ENCODE assay signal across 8 mouse cellular contexts in genomic region chr4:133671184-133671880, GRCm38 (mm10). TPM values are rescaled to one million over a fixed set of nuclear protein-coding genes. Genes with fewer than 3 reads are reported as not detected.
DNase-seq lines count a peak whose midpoint lies in the region; ATAC-seq and TF ChIP-seq lines count a peak whose summit lies in the region.

No protein-coding gene starts in this region.

- H3K4me1 ChIP-seq in embryonic facial prominence, embryonic 15.5 days: peaks cover 44% of the 10 kb centered on the region
- H3K4me1 ChIP-seq in heart, embryonic 10.5 days: peaks cover 56% of the 10 kb centered on the region
- H3K4me1 ChIP-seq in kidney, embryonic 16.5 days (ENCODE audit: insufficient read depth, low read length): peaks cover 50% of the 10 kb centered on the region
- peaks cover 8% of the 10 kb centered on the region for H3K4me1 ChIP-seq in liver, adult 2 months (ENCODE audit: control insufficient read depth, insufficient read depth, low read length)

- WGBS in embryonic facial prominence, embryonic 15.5 days: 2% methylated on average over 13 of the region's 13 CpGs
- 5% methylated on average over 13 of the region's 13 CpGs for WGBS in heart, embryonic 10.5 days
- WGBS in kidney, embryonic 16.5 days: 3% methylated on average over 13 of the region's 13 CpGs
- 1% methylated on average over 13 of the region's 13 CpGs for whole genome bisulfite sequencing in liver, adult 2 months

- DNase-seq in cerebellum, adult 11 months: peak; percentile 81
- no peak for DNase-seq in heart, embryonic 10.5 days (ENCODE audit: low spot score)
- DNase-seq in liver, adult 2 months (ENCODE audit: extremely low read depth, low read depth, low spot score): peak; percentile 57
- peak; percentile 79 for DNase-seq in splenic B cell, adult 2 months (ENCODE audit: low read depth, low spot score)

- no peaks in the 10 kb centered on the region for H3K27me3 ChIP-seq in embryonic facial prominence, embryonic 15.5 days
- H3K27me3 ChIP-seq in heart, embryonic 10.5 days (ENCODE audit: insufficient read depth, poor library complexity, severe bottlenecking): no peaks in the 10 kb centered on the region
- H3K27me3 ChIP-seq in kidney, embryonic 16.5 days (ENCODE audit: insufficient read depth, low read length): no peaks in the 10 kb centered on the region
- H3K27me3 ChIP-seq in liver, adult 2 months (ENCODE audit: control insufficient read depth, insufficient read depth, low read length): no peaks in the 10 kb centered on the region
- no peaks in the 10 kb centered on the region for H3K27me3 ChIP-seq in myocyte (ENCODE audit: control insufficient read depth, insufficient read depth, insufficient read length)
- no peaks in the 10 kb centered on the region for H3K27me3 ChIP-seq in splenic B cell, adult 2 months (ENCODE audit: control insufficient read depth, insufficient read depth, low read length, poor library complexity, severe bottlenecking)

- peak overlapping the region; percentile 73 for H3K4me2 ChIP-seq in embryonic facial prominence, embryonic 15.5 days (replicated peaks)
- peak overlapping the region; percentile 93 for H3K4me2 ChIP-seq in kidney, embryonic 16.5 days (replicated peaks; ENCODE audit: low read depth, low read length)
- H3K4me2 ChIP-seq in myocyte (ENCODE audit: low read depth): peak overlapping the region; percentile 82

- peaks cover 9% of the 10 kb centered on the region; the same call in 1 of the 2 replicates for H3K36me3 ChIP-seq in embryonic facial prominence, embryonic 15.5 days
- peaks cover 18% of the 10 kb centered on the region for H3K36me3 ChIP-seq in heart, embryonic 10.5 days
- peaks cover 4% of the 10 kb centered on the region; the same call in 1 of the 2 replicates for H3K36me3 ChIP-seq in kidney, embryonic 16.5 days (ENCODE audit: insufficient read depth, low read length)
- H3K36me3 ChIP-seq in liver, adult 2 months (ENCODE audit: control insufficient read depth, insufficient read depth, low read length): no peaks in the 10 kb centered on the region; the same call in 1 of the 2 replicates
- H3K36me3 ChIP-seq in myocyte (ENCODE audit: control insufficient read depth, insufficient read depth): no peaks in the 10 kb centered on the region
- peaks cover 3% of the 10 kb centered on the region; the same call in 1 of the 2 replicates for H3K36me3 ChIP-seq in splenic B cell, adult 2 months (ENCODE audit: control insufficient read depth, insufficient read depth, low read length, poor library complexity, severe bottlenecking)

- no peak for ATAC-seq in cerebellum, adult (ENCODE audit: insufficient number of reproducible peaks, low FRiP score, low TSS enrichment)
- no peak for ATAC-seq in embryonic facial prominence, embryonic 15.5 days (ENCODE audit: insufficient number of reproducible peaks, low FRiP score, low TSS enrichment, low read depth)
- no peak for ATAC-seq in kidney, embryonic 16.5 days (ENCODE audit: low FRiP score, low TSS enrichment)

- peak overlapping the region; percentile 64 for H3ac ChIP-seq in myocyte (ENCODE audit: control insufficient read depth, insufficient read length)

- TF ChIP-seq CTCF in liver, adult 2 months (IDR thresholded peaks at IDR 0.05; ENCODE audit: low read depth, low read length): peak; percentile 88

- peak overlapping the region; percentile 92 for H3K9ac ChIP-seq in embryonic facial prominence, embryonic 15.5 days
- peak overlapping the region; percentile 93 for H3K9ac ChIP-seq in kidney, embryonic 16.5 days (replicated peaks; ENCODE audit: low read length)
- peak overlapping the region; percentile 98 for H3K9ac ChIP-seq in liver, adult 2 months (ENCODE audit: low read depth, low read length)

- TF ChIP-seq POLR2A in liver, adult 2 months (IDR thresholded peaks at IDR 0.05; ENCODE audit: extremely low read depth, insufficient read depth, low read length): no peak
- TF ChIP-seq POLR2A in myocyte (IDR thresholded peaks at IDR 0.05; ENCODE audit: insufficient read length, low read depth): no peak

- peak overlapping the region; percentile 79 for H3K4me3 ChIP-seq in embryonic facial prominence, embryonic 15.5 days (replicated peaks)
- peak overlapping the region; percentile 86 for H3K4me3 ChIP-seq in heart, embryonic 10.5 days
- peak overlapping the region; percentile 77 for H3K4me3 ChIP-seq in kidney, embryonic 16.5 days (ENCODE audit: low read length)
- peak overlapping the region; percentile 97 for H3K4me3 ChIP-seq in liver, adult 2 months (ENCODE audit: insufficient read depth, low read depth, low read length)
- H3K4me3 ChIP-seq in myocyte: peak overlapping the region; percentile 73

- H3K79me2 ChIP-seq in liver, adult 2 months (ENCODE audit: control insufficient read depth, insufficient read depth, low read length): no peaks in the 10 kb centered on the region
- H3K79me2 ChIP-seq in myocyte (ENCODE audit: control insufficient read depth, insufficient read depth): no peaks in the 10 kb centered on the region

- no peaks in the 10 kb centered on the region for H3K9me3 ChIP-seq in embryonic facial prominence, embryonic 15.5 days (replicated peaks)
- no peaks in the 10 kb centered on the region for H3K9me3 ChIP-seq in heart, embryonic 10.5 days
- no peaks in the 10 kb centered on the region for H3K9me3 ChIP-seq in kidney, embryonic 16.5 days (ENCODE audit: low read length)

- H3K27ac ChIP-seq in embryonic facial prominence, embryonic 15.5 days (replicated peaks): peak overlapping the region; percentile 99
- peak overlapping the region; percentile 99 for H3K27ac ChIP-seq in heart, embryonic 10.5 days
- H3K27ac ChIP-seq in kidney, embryonic 16.5 days (ENCODE audit: low read length): peak overlapping the region; percentile 100
- peak overlapping the region; percentile 91 for H3K27ac ChIP-seq in liver, adult 2 months (replicated peaks; ENCODE audit: insufficient read depth, low read depth, low read length)

TF ChIP-seq in myocyte, 11 proteins besides CTCF, POLR2A, EP300 and RAD21:
- TF ChIP-seq MYOG (IDR thresholded peaks at IDR 0.05; ENCODE audit: control insufficient read depth in 1 of 3, insufficient read depth in 1 of 3, insufficient read length in 2 of 3, low read depth in 2 of 3) (no peak), MYOD1 (IDR thresholded peaks at IDR 0.05; ENCODE audit: control insufficient read depth in 1 of 3, insufficient read length in 2 of 3, low read depth in 2 of 3) (no peak), REST (IDR thresholded peaks at IDR 0.05; ENCODE audit: insufficient read depth, insufficient read length) (no peak)

RNA-seq across cellular contexts. Expression of gene Pigv, which starts 1.1 kb away (rescaled TPM):
- polyA plus RNA-seq in embryonic facial prominence, embryonic 15.5 days (2015; fragmentation: Nextera tagmentation; extraction: Ambion mirVana): 16.2 and 17.6 TPM in 2 replicates
- polyA plus RNA-seq in heart, embryonic 10.5 days (2016; fragmentation: Nextera tagmentation; extraction: Ambion mirVana): 15.2 and 16.4 TPM in 2 replicates
- 19.2 and 22.7 TPM in 2 replicates for polyA plus RNA-seq in kidney, embryonic 16.5 days (2015; fragmentation: Nextera tagmentation; extraction: Ambion mirVana)
- total RNA-seq in liver, adult 2 months (2014; rRNA removed): 5.9 and 6.4 TPM in 2 replicates
- 5.9 and 7.5 TPM in 2 replicates for polyA plus RNA-seq in liver, adult 2 months (2012; rRNA removed)
- polyA plus RNA-seq in myocyte (2012; fragmentation: generic; extraction: Trizol): 9.8 TPM

RNA-seq across cellular contexts. Expression of gene Zdhhc18, which starts 21.4 kb away (rescaled TPM):
- 4.6 and 5.4 TPM in 2 replicates for polyA plus RNA-seq in embryonic facial prominence, embryonic 15.5 days (2015; fragmentation: Nextera tagmentation; extraction: Ambion mirVana)
- polyA plus RNA-seq in heart, embryonic 10.5 days (2016; fragmentation: Nextera tagmentation; extraction: Ambion mirVana): 1.6 and 2.9 TPM in 2 replicates
- 2.4 and 4.4 TPM in 2 replicates for polyA plus RNA-seq in kidney, embryonic 16.5 days (2015; fragmentation: Nextera tagmentation; extraction: Ambion mirVana)
- 8.9 and 15.5 TPM in 2 replicates for total RNA-seq in liver, adult 2 months (2014; rRNA removed)
- polyA plus RNA-seq in liver, adult 2 months (2012; rRNA removed): 18.5 and 21.3 TPM in 2 replicates
- 14.3 TPM for polyA plus RNA-seq in myocyte (2012; fragmentation: generic; extraction: Trizol)
